14 mouse cellular contexts compared by ENCODE assay signal in genomic region chr10:107276647-107277046, GRCm38 (mm10). TPM values are rescaled to one million over a fixed set of nuclear protein-coding genes. Genes with fewer than 3 reads are reported as not detected.
"Had no signal": no experiment of that assay in that cellular context is flagged by ENCODE, and none has a peak within 500 bp of the region (broad histone marks: within the 10 kb centered on the region; RNA-seq: fewer than 3 reads in every experiment).

No protein-coding gene starts in this region.

- H3K4me1 ChIP-seq: limb, embryonic 13.5 days; midbrain, embryonic 12.5 days had no signal

- H3K4me3 ChIP-seq: layer of hippocampus, adult 2 months; limb, embryonic 13.5 days; midbrain, embryonic 12.5 days; neural tube, embryonic 15.5 days had no signal

- H3K27me3 ChIP-seq: neural tube, embryonic 15.5 days had no signal

- DNase-seq: kidney, adult 18-20 months; kidney, postnatal 10 days; kidney, postnatal 4 days; left cerebral cortex, postnatal 4 days; lung, adult 18-20 months; right cerebral cortex, postnatal 4 days; spleen, adult 18-20 months; thymus, adult 2 months; thymus, postnatal 25 days had no signal

- H3K27ac ChIP-seq: layer of hippocampus, adult 2 months; limb, embryonic 13.5 days; liver, embryonic 14.5 days; midbrain, embryonic 12.5 days; neural tube, embryonic 15.5 days had no signal

RNA-seq across cellular contexts. Expression of gene Lin7a, which starts 5.2 kb away (rescaled TPM):
- polyA plus RNA-seq: thymus, adult 2 months had no signal
